Mouse (Mus musculus): ENCODE measurements at regions not wholly inside any gene's neighbourhood (a gene's known extent, or its start where the extent isn't known, plus 50 kb on each side); places are given as distances from the start of the nearest gene placed in this dataset.

DNA sequence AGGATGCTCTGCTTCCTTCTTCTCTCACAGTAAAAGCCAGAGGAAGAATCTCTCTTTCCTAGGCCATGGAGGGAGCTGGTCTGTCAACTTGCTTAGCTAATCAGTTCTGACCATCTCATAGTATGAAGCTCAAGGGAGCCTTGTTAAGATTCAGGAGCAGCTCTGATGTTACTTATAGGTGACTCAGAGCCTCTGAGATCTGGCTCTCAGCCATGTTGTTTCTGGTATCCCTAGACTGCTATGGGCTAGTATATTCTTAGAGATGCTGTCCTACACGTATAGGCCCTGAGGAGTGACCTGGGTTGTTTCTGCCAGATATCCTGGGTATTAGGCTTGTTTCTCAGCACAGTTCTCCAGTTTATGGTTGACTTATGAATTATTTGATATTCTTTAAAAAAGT, 160.9 kb downstream of the 4930564D02Rik start:
- no peak for DNase-seq

GRCm38 (mm10) chr3:105228401-105228800, 161.8 kb downstream of the 4930564D02Rik start:
- DNase-seq: no peak

DNA sequence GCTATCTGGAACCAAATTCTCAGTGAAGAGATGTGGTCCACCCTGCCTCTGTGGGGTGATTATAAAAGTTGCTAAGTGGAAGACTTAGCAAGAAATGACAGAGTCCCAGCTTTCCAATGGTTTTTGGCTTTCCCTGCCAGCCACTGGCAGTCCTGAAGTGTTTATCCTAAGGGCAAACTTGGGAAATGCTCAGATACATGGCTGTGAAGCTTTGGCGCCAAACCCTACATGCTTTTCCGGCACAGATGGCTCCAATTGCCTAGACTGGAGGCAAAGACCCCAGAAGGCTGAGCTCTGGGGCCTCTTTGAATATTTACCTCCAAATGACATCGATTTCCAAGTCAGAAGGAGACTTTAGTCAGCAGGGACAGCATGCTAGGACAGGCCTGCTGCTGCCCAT, 174.4 kb downstream of the 4930564D02Rik start:
- DNase-seq: peak in 1 of 2 experiments; percentile 6

GRCm38 (mm10) chr3:105257096-105257495, 190.5 kb downstream of the 4930564D02Rik start:
- DNase-seq: no peak

DNA sequence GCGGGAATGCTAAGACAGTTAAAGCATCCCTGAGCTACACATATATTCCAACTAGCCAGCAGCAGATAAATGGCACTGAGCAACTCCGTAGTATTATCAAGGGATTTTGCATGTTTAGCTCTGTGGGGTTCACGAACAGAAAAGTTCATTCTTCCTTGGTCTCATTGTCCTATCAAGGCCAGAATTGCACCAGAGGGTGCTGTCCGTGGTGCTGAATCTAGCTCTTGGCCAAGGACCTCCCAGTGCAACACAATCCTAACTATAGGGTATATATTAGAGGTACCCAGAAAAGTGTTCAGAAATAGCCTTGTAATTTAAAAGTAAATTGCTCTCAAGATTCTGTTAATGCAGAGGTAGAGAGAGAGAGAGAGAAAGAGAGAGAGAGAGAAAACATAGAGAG, 176.9 kb upstream of the Kcnd3 start:
- DNase-seq: peak in 1 of 2 experiments; percentile 14

GRCm38 (mm10) chr3:105280971-105281370, 171.2 kb upstream of the Kcnd3 start:
- DNase-seq: no peak

DNA sequence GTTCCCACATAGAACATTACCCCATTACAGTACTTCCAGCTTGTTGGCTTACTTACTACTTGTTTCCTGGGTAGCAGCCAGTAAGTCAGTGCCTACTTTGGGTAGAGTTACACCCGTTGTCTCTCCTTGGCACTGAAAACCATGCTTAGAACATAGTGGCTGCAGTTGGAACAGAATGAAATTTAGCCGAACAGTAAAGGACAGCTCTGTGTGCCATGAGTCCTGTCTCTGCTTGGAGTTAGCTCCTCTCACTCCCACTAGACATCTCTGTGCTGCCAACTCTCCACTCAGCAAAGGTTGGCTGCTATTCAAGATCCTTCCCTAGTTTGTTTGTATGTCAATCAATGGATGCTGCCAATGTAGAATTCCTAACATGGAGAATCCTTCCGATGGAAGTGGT, 170.4 kb upstream of the Kcnd3 start:
- DNase-seq: no peak

DNA sequence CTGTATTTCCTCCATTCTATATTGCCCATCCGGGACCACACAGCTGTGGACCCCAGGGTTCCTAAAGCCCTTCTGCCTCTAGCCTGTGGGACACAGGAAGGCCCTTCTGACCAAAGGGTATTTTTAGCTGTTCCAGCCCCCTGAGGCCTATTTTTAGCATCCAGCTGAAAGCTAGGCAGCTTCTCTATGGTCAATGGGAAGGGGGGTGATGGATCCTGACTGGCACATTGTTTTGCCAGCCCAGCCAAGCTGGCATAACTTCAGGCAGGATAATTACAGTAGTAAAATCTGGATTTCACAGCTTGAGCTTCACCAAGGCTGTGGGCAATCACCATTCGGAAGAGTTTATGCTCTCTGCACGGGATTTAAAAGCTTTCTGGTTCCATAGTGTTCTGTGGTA, 153.9 kb upstream of the Kcnd3 start:
- peak; percentile 16 to 24 for DNase-seq

DNA sequence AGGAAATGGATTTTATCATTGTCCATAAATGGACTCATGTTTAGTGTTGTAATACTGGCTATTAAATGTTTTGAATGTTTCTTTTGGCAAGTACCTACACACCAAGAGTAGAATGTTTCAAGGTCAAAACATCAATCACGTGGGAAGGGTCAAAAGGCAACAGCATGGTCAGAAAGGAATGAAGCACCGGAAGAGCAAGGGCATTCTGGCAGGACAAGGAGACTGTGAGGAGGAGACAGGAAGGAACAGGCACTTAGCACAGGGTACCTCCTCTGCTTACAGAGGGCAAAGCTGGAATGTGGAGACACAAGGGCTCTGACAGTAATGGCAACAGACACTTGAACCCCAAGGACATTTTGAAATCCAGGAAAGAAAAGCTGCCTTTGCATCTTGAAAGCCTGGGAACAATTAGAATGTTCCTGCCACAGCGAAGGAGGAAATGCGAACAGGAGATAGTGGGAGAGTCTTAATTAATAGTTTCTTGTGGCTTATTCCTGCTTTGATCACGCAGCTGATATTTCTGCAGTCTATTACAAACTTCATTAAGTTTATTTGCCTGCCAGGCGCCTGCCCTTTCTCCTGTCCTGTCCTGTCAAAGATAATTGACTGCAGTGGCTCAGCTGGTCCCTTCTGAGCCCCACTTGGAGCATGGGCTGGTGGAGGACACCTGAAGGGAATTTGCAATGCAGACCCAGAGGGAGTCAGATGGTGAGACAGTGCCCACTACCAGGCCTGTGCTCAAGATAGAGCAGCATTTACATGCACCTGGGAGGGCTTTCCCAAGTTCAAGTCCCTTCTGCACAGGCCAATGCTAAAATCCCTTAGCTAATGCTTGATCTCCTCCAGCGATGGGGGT, 151.2 kb upstream of the Kcnd3 start:
- no peak for DNase-seq

GRCm38 (mm10) chr3:105307676-105308075, 144.5 kb upstream of the Kcnd3 start:
- no peak for DNase-seq

DNA sequence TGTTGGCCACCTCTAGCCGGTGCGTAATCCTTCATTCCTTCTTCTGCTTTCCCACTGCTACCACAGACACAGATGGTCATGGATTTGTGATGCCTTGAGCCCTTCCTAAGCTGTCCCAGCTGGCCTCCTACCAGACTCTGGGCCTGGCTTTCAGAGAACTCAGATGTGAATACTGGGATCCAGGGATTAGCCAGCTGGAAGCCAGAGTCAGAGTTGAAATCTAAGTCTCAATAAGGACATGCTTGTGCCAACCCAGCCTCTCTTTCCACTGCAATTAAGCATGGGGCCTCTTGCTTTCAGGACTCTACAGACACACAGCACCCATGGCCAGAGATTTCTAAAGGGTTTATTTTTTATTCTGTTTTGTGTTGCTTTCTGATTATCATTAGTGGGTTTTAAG, 143.1 kb upstream of the Kcnd3 start:
- DNase-seq: peak; percentile 39 to 69

- DNase-seq: no peak
Observed at GRCm38 (mm10) chr3:105353268-105353667, 98.9 kb upstream of the Kcnd3 start.

- DNase-seq: no peak
Observed at GRCm38 (mm10) chr3:105354123-105354931, 97.8 kb upstream of the Kcnd3 start.

DNA sequence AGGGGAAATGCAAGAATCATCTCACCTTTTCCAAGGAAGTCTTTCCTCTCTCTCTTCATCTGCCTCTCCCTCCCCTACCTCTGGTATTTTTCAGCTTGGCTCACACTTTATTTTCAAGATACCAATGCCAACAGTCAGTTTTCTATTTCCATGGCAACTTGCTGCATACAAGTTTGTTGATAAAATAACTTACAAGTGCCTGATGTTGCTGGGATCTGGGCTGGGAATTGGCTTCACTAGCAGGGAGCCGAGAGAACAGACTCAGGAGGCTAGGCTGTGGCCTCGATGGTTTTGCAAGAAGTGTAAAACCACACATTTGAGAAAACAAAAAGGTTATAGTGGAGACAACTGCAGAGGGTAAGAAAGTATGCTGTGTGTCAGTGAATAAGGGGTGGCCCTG, 94.6 kb upstream of the Kcnd3 start:
- DNase-seq: no peak

- peak in 1 of 2 experiments; percentile 42 for DNase-seq
Observed at GRCm38 (mm10) chr3:105359636-105360035, 92.5 kb upstream of the Kcnd3 start.

- peak; percentile 39 to 49 for DNase-seq
Observed at GRCm38 (mm10) chr3:105364685-105365084, 87.4 kb upstream of the Kcnd3 start.

- no peak for DNase-seq
Observed at GRCm38 (mm10) chr3:105366806-105367205, 85.3 kb upstream of the Kcnd3 start.

DNA sequence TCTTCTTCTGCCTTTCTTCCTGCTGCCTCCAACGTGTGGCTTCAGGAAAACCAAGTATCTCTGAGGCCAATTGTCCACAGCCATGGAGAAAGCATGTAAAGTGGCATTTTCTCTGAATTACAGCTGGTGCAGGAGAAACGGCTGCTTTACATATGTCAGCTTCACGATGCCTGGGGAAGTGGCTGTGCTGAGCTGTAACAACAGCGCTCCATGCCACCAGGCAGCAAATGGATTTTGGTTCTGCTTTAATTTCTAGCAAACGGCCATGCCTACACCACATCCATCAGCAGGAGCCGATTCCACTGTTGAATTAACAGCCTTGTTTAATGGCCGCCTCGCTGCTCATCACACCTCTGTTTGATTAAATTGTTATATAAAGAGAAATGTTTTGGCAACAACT, 84.2 kb upstream of the Kcnd3 start:
- DNase-seq: no peak

DNA sequence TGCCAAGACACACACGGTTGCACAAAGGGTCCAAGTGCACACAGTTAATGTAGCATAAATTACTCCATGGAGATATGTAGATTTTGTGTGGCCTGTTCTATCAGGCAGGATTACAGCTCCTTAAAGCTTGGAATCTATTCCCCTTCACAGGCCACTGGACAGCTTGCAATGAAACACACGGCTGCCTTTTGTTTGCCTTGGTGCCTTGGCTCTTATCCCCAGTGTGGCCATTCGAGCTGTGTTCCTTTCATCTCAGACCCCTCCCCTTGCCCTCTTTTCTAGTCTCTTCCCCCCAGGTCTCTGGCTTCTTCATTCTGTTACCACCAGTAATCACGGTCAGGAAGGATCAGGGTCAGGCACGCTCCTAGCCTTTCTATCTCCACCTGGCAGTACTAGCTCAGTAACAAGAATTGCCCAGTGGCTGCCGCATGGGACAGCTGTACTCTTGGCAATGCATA, 79.7 kb upstream of the Kcnd3 start:
- DNase-seq: peak; percentile 37 to 44

GRCm38 (mm10) chr3:105374306-105374705, 77.8 kb upstream of the Kcnd3 start:
- DNase-seq: no peak

DNA sequence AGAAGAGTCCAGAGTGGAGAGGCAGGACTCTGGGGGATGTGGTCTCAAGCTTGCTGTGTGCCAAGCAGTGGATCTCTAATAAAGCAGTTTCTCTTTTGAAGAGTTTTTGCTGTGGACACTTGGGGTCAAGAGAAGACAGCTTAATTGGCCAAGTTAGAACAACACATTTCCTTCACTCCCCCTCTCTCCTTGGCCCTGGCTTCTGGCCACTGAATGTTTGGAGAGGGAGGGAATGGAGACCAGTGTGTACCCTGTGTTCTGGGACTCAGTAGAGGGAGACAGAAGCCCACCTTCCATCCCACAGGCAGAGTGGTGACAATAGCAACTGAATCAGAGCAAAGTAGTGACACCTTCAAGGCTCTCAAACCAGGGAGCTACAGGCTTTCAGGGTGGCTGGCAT, 77.3 kb upstream of the Kcnd3 start:
- no peak for DNase-seq

- no peak for DNase-seq
Observed at GRCm38 (mm10) chr3:105375383-105375782, 76.7 kb upstream of the Kcnd3 start.

DNA sequence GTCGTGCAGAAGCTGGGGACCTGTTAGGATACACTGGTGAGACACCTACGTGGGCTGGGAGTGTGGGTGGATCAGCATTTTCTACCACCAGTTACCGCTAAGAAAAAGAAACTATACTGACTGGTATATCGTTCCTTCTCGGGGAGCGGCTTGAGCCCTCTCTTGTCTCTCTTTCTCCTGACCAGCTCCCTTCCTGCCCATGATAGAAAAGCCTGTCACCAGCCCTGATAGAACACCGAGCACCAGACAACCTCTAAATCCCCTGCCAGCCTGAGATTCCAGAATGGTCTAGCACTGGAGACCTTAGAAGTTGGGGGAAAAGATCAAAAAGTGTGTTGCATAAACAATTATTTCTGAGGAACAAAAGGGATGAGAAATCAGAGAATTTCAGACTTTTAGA, 76.3 kb upstream of the Kcnd3 start:
- no peak for DNase-seq

- no peak for DNase-seq
Observed at GRCm38 (mm10) chr3:105376346-105376745, 75.8 kb upstream of the Kcnd3 start.
